Mouse (Mus musculus) neural tube, embryonic 13.5 days (tissue): Measurements from ENCODE around the gene Cdc14a. TPM values are rescaled to one million over a fixed set of nuclear protein-coding genes. Genes with fewer than 3 reads are reported as not detected.
A peak's percentile ranks its signal among the peaks of the same experiment; 100 is the strongest.
"Not testable (repeated sequence)": the region's sequence is repeated elsewhere in the genome, so short reads cannot be mapped to it uniquely, and the experiment has no call there.

ENCODE experiments used
- ATAC-seq: fragments of 200-750 bp; cut with Nextera tagmentation; 2 replicates; pipeline ENCODE4 v1.8.0; 2017; ENCODE audit warnings: low read depth, mild to moderate bottlenecking, moderate TSS enrichment, moderate library complexity
- H3K27ac ChIP-seq: fragments of 300-500 bp; sonication (generic); replicated peaks from 2 replicates; pipeline ENCODE4 v1.5.1; 2015; ENCODE audit warnings: moderate library complexity, mild to moderate bottlenecking, inconsistent platforms
- H3K27me3 ChIP-seq: fragments of 300-500 bp; sonication (generic); 2 replicates; pipeline ENCODE4 v1.6.1; 2015; ENCODE audit warnings: mild to moderate bottlenecking, inconsistent platforms
- H3K36me3 ChIP-seq: fragments of 300-500 bp; sonication (generic); 2 replicates; pipeline ENCODE4 v1.6.1; 2015; ENCODE audit warnings: mild to moderate bottlenecking, inconsistent platforms
- H3K4me1 ChIP-seq: fragments of 300-500 bp; sonication (generic); replicated peaks from 2 replicates; pipeline ENCODE4 v1.6.1; 2015; ENCODE audit warnings: inconsistent platforms
- H3K4me2 ChIP-seq: fragments of 300-500 bp; sonication (generic); 2 replicates; pipeline ENCODE4 v1.6.1; 2015; ENCODE audit warnings: inconsistent platforms, mild to moderate bottlenecking, moderate library complexity
- H3K4me3 ChIP-seq: fragments of 300-500 bp; sonication (generic); 2 replicates; pipeline ENCODE4 v1.5.1; 2015; ENCODE audit warnings: mild to moderate bottlenecking, inconsistent platforms
- H3K9ac ChIP-seq: fragments of 300-500 bp; sonication (generic); 2 replicates; pipeline ENCODE4 v1.6.1; 2015; ENCODE audit warnings: moderate library complexity, mild to moderate bottlenecking, inconsistent platforms
- H3K9me3 ChIP-seq: fragments of 300-500 bp; sonication (generic); 2 replicates; pipeline ENCODE4 v1.6.1; 2016; ENCODE audit warnings: inconsistent platforms
- WGBS: fragments of 180-500 bp; shearing (Covaris S2); methylation state at CpG from one replicate; pipeline ENCODE4 v1.1.7; 2015; 5-methylcytosine and 5-hydroxymethylcytosine counted together
- polyA plus RNA-seq: library from polyadenylated mRNA; unstranded; fragments of >200 nt; fragmentation: Nextera tagmentation; extraction: Ambion mirVana; gene quantifications from 2 replicates; pipeline ENCODE4 v1.2.1, GENCODE M21; 2015

Cdc14a gene
- polyA plus RNA-seq, 1 experiment from 2014 or later: 6.4 TPM

DNA sequence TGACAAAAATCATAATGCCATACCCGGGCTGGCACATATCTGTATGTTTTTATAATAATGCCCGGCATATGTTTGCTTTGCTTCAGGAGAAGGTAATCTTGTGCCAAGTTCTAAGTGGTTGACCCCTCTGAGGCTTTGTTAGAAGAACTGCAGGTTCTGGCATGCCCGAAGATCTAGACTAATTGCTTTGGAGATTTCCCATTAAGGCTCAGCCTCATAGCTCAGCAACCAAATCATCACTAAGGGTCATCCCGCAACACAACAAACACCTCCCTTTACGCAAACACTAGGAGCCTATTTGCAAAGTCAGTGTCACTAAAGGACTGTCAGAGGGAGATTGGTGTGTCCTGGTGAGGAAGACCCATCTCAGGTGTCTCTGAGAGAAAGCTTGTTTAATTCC, 62.7 kb downstream of the Cdc14a start:
- no peak overlapping the region for H3K4me2 ChIP-seq
- WGBS: 91% methylated on average over 5 of the region's 5 CpGs
- ATAC-seq: no peak
- H3K27me3 ChIP-seq: no peaks in the 10 kb centered on the region
- no peak overlapping the region for H3K9ac ChIP-seq
- H3K27ac ChIP-seq: no peak overlapping the region
- no peaks in the 10 kb centered on the region for H3K4me1 ChIP-seq
- H3K4me3 ChIP-seq: no peak overlapping the region
- no peaks in the 10 kb centered on the region for H3K9me3 ChIP-seq
- H3K36me3 ChIP-seq: peaks cover 12% of the 10 kb centered on the region; the same call in 1 of the 2 replicates

DNA sequence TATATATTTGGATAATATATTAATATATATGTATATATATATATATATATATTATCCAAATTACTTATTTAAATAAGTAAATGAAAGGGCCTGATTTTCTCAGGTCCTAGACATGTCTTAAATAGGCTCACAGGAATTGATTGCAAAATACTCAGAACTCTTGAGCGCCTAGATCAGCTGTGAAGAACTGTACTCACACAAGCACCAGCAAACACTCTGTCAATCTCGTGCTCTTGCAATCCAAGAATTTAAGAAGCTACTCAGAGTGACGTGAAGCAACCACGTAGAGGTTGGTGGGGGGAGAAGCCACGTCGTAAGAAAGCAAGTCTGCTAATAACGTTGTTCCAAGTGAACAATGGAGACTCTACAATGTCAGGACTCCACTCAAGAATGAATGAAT, 66.0 kb downstream of the Cdc14a start:
- H3K27ac ChIP-seq: no peak overlapping the region
- peaks cover 4% of the 10 kb centered on the region; the same call in 1 of the 2 replicates for H3K36me3 ChIP-seq
- H3K9ac ChIP-seq: no peak overlapping the region
- no peak overlapping the region for H3K4me3 ChIP-seq
- no peaks in the 10 kb centered on the region for H3K9me3 ChIP-seq
- no peak for ATAC-seq
- H3K4me2 ChIP-seq: no peak overlapping the region
- 94% methylated on average over 7 of the region's 7 CpGs for WGBS
- no peaks in the 10 kb centered on the region for H3K27me3 ChIP-seq
- H3K4me1 ChIP-seq: no peaks in the 10 kb centered on the region

DNA sequence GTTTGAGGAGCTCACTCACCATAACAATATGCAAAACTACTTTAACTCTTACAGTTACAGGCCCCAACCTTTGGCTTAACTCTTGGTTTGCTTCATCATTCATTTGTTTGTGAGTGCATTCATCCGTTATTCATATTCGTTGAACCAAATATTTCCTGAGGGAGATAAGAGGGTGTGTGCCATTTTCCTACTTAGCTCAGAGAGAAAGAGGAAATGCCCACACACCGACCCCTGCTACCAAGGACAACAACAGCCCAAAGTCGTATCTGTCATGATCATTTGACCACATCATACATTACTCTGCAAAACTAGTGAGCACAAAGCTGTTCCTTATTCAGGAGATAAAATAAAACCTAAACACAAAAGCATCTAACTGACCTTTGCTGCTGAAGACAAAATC, 66.7 kb downstream of the Cdc14a start:
- Histone ChIP-seq H3K4me1 (no peaks in the 10 kb centered on the region), H3K9ac (no peak overlapping the region), H3K9me3 (no peaks in the 10 kb centered on the region), H3K27ac (no peak overlapping the region), H3K4me2 (no peak overlapping the region), H3K36me3 (peaks cover 4% of the 10 kb centered on the region; the same call in 1 of the 2 replicates), H3K27me3 (no peaks in the 10 kb centered on the region), H3K4me3 (no peak overlapping the region)
- no peak for ATAC-seq
- 76% methylated on average over 4 of the region's 4 CpGs for WGBS

DNA sequence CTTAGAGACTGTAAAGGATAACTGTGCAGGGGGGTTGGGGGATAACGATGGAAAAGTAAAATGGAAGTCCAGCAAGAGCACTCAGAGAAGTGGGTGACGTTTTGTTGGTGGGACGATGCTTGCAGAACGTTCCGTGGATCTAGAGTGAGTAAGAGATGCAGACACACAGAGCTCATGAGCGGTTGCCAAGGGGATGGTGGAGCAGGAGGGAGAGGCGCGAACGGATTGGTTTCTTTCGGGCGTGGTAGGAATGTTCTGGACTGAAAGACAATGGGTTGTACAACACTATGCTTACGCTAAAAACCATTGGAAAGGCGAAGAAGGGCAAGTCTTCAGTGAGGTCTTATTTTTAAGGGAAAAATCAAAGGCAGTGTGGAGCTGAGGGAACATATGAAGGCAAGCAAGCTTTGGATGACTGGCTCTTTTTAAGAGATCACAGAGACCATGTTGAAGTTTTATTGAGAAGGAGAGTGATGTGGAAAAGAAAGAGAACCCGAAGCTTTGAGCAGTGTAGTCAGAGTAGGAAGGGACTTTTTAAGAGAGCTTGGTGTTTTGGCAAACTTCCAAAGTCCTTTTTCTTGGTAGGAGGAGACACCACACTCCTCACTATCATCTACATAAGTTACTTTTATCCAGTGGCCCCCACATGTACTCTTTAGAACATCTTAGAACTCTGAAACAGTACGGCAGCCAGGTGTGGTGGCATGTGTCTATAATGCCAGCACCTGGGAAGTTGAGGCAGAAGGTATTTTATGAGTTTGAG, 68.6 kb downstream of the Cdc14a start:
- WGBS: 92% methylated on average over 15 of the region's 15 CpGs
- no peak for ATAC-seq
- no peaks in the 10 kb centered on the region for H3K27me3 ChIP-seq

DNA sequence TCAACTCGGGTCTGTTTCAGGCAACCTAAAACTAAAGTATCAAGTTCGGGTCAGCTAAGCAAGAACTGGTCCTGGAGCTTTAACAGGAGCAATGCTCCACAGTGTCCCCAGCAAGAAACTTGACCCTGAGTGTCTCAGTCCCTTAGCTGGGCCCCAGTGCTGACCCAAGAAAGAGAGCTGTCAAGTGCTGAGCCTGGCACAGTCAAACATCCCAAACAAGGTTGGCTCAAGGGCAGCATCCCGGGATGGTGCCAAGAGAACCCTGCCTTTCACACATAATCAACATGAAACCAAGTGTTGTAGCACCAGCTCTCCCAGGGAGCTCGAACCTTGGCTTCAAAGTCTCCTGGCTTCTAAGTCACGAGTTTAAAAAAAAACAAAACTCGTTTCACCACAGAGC, 71.3 kb downstream of the Cdc14a start:
- Histone ChIP-seq H3K4me2 (no peak overlapping the region), H3K36me3 (no peaks in the 10 kb centered on the region), H3K4me1 (peaks cover 19% of the 10 kb centered on the region), H3K27me3 (no peaks in the 10 kb centered on the region), H3K9me3 (no peaks in the 10 kb centered on the region), H3K9ac (no peak overlapping the region), H3K4me3 (no peak overlapping the region), H3K27ac (no peak overlapping the region)
- ATAC-seq: no peak
- WGBS: 86% methylated on average over 6 of the region's 6 CpGs

More for the DNA sequence above, 68.6 kb downstream of the Cdc14a start:
- Histone ChIP-seq H3K36me3 (no peaks in the 10 kb centered on the region), H3K4me3 (no peak overlapping the region), H3K27ac (no peak overlapping the region), H3K9me3 (no peaks in the 10 kb centered on the region), H3K4me2 (no peak overlapping the region), H3K9ac (no peak overlapping the region), H3K4me1 (0 out of 2 replicates have a peak, but pooled peaks cover 9% of the 10 kb centered on the region)

DNA sequence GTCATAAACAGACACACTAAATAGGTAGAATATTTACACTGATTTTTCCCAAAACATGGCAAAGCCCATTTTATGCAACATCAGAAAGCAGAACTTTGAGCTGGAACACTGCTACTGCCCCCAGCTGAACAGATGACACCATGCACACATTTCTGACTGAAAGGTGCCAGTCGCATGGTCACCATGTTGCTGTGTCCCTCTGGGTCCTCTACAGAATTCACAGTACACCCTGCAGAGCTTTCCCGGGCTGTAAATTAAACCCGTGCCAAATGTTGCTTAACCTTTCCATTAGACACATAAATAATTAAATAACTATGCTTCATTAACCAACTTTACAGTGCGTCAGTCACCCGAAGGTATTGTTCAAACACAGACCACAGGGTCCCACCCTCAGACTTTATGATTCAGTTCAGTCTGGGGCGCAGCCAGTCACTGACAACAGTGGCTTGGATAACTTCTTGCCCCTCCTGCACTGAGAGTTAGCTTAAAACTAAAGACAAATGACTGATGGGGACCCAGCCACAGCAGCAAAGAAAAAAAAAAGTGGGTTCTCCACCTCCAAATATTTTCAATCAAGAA, 73.4 kb downstream of the Cdc14a start:
- Histone ChIP-seq H3K4me3 (no peak overlapping the region), H3K4me1 (peaks cover 19% of the 10 kb centered on the region), H3K9ac (no peak overlapping the region), H3K9me3 (no peaks in the 10 kb centered on the region), H3K27ac (no peak overlapping the region), H3K36me3 (no peaks in the 10 kb centered on the region), H3K27me3 (no peaks in the 10 kb centered on the region), H3K4me2 (no peak overlapping the region)
- ATAC-seq: 0 out of 2 replicates have a peak, but pooled peaks have one; percentile 15
- 31% methylated on average over 6 of the region's 6 CpGs for WGBS

DNA sequence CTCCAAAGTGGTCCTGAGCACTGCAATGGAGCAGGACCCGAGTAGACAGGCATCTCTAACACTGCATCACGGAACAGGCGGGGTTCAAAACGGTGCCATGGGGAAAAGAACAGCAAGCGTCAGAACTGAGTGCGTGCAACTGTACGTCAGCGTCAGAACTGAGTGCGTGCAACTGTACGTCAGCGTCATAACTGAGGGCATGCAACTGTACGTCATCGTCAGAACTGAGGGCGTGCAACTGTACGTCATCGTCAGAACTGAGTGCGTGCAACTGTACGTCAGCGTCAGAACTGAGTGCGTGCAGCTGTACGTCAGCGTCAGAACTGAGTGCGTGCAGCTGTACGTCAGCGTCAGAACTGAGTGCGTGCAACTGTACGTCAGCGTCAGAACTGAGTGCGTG, 76.3 kb downstream of the Cdc14a start:
- not testable (repeated sequence) for H3K9me3 ChIP-seq, H3K36me3 ChIP-seq, ATAC-seq, H3K27me3 ChIP-seq, H3K27ac ChIP-seq, H3K9ac ChIP-seq, H3K4me3 ChIP-seq, H3K4me2 ChIP-seq
- H3K4me1 ChIP-seq: peaks cover 19% of the 10 kb centered on the region
- 93% methylated on average over 29 of the region's 29 CpGs for WGBS

DNA sequence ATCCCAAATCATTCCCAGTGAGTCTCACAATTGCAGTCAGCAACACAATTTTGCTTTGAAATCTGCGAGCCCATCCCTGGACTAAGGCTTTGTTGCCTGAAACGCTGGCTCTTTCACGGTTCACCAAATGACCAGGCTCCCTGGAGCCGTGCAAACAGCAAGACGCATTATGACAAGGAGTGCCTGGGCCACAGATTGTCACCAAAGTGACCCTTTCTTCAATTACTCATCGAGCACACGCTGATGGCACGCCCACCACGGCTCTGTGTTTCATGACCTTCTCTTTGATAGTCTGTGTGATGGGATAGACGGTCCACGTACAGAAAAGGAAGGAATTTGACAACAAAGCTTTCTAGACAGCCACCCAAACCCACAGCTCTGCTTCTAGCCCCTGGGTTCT, 78.6 kb downstream of the Cdc14a start:
- Histone ChIP-seq H3K4me2 (no peak overlapping the region), H3K4me1 (peaks cover 13% of the 10 kb centered on the region), H3K27ac (no peak overlapping the region), H3K4me3 (no peak overlapping the region), H3K27me3 (no peaks in the 10 kb centered on the region), H3K9me3 (no peaks in the 10 kb centered on the region), H3K9ac (no peak overlapping the region), H3K36me3 (peaks cover 7% of the 10 kb centered on the region; the same call in 1 of the 2 replicates)
- no peak for ATAC-seq
- WGBS: 25% methylated on average over 11 of the region's 11 CpGs

DNA sequence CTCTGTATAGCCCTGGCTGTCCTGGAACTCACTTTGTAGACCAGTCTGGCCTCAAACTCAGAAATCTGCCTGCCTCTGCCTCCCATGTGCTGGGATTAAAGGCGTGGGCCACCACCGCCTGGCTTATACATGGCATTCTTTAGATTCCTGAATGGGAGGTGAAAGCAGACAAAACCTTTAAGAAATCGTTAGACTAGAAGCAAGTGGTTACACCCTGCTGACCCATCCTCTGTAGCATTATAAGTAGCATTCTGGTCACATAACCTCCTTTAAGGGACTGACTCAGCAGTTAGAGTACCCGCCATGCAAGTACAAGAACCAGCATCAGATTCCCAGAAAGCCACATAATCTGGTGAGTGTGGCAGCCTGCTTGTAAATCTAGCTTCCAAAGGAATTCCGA, 81.6 kb downstream of the Cdc14a start:
- H3K27ac ChIP-seq: no peak overlapping the region
- H3K9ac ChIP-seq: no peak overlapping the region
- H3K27me3 ChIP-seq: no peaks in the 10 kb centered on the region
- no peak overlapping the region for H3K4me3 ChIP-seq
- whole genome bisulfite sequencing: 78% methylated on average over 5 of the region's 5 CpGs
- H3K36me3 ChIP-seq: peaks cover 7% of the 10 kb centered on the region; the same call in 1 of the 2 replicates
- no peak overlapping the region for H3K4me2 ChIP-seq
- no peaks in the 10 kb centered on the region for H3K9me3 ChIP-seq
- ATAC-seq: no peak
- H3K4me1 ChIP-seq: peaks cover 4% of the 10 kb centered on the region; the same call in 1 of the 2 replicates

DNA sequence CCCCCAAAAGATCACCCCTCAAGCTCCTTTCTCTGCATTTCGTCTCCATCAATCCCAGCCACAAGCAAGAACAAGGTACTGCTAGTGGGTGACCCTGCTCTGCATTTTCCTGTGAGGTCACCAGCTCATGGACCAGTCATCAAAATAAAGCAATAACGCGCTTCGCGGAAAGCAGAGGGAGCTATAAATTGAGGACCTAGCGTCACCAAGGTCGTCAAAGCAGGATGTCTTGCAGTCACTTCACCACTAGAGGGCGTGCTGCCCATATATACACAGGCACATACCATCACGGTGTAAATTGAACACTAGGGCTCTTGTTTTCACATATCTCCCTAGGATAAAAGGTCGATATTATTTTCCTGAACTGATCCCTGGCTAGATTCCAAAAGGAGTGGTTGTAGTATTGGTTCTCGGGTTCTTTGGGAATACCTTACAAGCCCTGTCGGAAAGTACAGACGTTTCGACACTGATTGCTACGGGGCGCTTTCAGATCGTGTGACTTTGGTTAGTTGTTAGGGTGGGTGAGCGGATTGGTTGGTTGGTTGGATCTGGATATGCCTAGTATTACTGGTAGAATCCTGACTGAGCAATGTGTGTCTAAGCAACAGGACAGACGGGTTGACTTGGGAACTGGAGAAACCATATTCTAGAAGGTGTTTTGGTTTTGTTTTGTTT, 82.7 kb downstream of the Cdc14a start:
- peaks cover 7% of the 10 kb centered on the region; the same call in 1 of the 2 replicates for H3K36me3 ChIP-seq
- peaks cover 4% of the 10 kb centered on the region; the same call in 1 of the 2 replicates for H3K4me1 ChIP-seq
- no peak overlapping the region for H3K9ac ChIP-seq
- no peak overlapping the region for H3K27ac ChIP-seq
- no peaks in the 10 kb centered on the region for H3K27me3 ChIP-seq
- 38% methylated on average over 19 of the region's 19 CpGs for WGBS
- no peaks in the 10 kb centered on the region for H3K9me3 ChIP-seq
- peak overlapping the region; percentile 39 for H3K4me2 ChIP-seq
- H3K4me3 ChIP-seq: no peak overlapping the region
- peak; percentile 75; the same call in 1 of the 2 replicates for ATAC-seq

DNA sequence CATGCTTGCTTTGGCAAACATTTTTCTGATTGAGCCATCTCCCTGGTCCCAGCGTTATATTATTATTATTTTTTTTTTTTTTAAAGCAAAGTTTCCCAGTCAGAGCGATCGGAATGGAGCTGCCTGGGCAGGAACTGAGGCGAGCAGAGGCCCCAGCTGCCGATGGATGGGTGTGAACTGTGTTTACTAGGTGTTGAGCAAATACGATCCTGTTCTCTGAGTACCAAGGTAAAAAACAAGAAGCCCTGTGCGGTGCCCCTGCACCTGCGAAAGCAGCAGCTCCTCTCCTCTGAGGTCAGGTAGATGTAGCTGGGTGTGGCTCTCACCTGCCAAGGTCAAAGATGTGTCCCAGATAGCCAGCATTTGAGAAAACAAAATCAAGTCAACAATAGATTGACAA, 83.6 kb downstream of the Cdc14a start:
- Histone ChIP-seq H3K4me3 (no peak overlapping the region), H3K9ac (no peak overlapping the region), H3K36me3 (peaks cover 7% of the 10 kb centered on the region; the same call in 1 of the 2 replicates), H3K4me2 (no peak overlapping the region), H3K9me3 (no peaks in the 10 kb centered on the region), H3K27ac (no peak overlapping the region), H3K27me3 (no peaks in the 10 kb centered on the region), H3K4me1 (peaks cover 4% of the 10 kb centered on the region; the same call in 1 of the 2 replicates)
- ATAC-seq: no peak
- 92% methylated on average over 8 of the region's 8 CpGs for WGBS

DNA sequence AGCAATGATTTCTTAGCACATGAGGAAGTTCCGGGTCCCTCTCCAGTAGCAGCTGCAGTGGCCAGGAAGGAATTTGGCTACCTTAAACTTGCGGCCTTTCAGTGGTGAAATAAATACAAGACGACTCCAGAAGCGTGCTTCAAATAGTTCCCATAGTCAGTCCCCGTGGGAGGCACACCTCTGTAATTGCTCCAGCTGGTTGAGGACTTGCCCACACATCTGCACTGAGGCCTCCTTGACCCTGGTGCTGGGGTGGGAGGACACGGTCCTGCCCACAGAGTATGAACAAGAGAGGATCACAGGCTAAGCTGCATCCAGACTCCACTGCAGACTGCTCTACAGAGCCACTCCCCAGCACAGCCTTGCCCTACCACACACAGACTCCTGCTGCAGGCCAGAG, 85.2 kb downstream of the Cdc14a start:
- Histone ChIP-seq H3K4me1 (peaks cover 4% of the 10 kb centered on the region; the same call in 1 of the 2 replicates), H3K27ac (no peak overlapping the region)
- WGBS: 73% methylated on average over 6 of the region's 6 CpGs

More for the DNA sequence above, 85.2 kb downstream of the Cdc14a start:
- Histone ChIP-seq H3K4me3 (no peak overlapping the region), H3K9ac (no peak overlapping the region), H3K9me3 (no peaks in the 10 kb centered on the region), H3K4me2 (no peak overlapping the region), H3K36me3 (peaks cover 7% of the 10 kb centered on the region; the same call in 1 of the 2 replicates), H3K27me3 (no peaks in the 10 kb centered on the region)
- no peak for ATAC-seq
